Mouse (Mus musculus): ENCODE measurements around the gene Zrsr2. TPM values are rescaled to one million over a fixed set of nuclear protein-coding genes. Genes with fewer than 3 reads are reported as not detected.

The Zrsr2 gene
- 22.4 TPM for polyA plus RNA-seq (2014; fragmentation: Illumina TruSeq; extraction: RNeasy Lipid Tissue Mini Kit (QIAGEN cat#74804); ENCODE audit: low read depth, low replicate concordance)

DNA sequence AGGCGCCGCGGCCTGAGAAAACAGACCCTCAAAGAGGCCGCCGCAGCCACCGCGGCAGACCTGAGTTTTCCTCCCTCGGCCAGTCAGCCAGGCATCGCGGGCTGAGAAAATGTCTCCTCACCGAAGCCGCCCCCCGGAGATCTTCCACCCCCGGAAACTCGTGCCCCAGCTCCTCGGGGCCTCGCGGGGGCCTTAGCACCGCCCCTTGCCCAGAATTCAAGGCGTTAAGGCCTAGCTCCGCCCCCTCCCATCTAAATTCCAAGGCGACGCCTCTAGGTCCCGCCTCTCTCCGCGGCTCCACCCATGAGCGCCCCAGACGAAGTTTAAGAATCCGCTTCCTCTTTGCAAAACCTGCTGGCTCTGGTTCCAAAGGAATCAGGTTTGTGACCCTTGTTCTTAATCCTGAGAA is at the start of gene Zrsr2:
Zrsr2 (minus strand) TSS at position 195 of the 409 bp plus-strand sequence.

DNA sequence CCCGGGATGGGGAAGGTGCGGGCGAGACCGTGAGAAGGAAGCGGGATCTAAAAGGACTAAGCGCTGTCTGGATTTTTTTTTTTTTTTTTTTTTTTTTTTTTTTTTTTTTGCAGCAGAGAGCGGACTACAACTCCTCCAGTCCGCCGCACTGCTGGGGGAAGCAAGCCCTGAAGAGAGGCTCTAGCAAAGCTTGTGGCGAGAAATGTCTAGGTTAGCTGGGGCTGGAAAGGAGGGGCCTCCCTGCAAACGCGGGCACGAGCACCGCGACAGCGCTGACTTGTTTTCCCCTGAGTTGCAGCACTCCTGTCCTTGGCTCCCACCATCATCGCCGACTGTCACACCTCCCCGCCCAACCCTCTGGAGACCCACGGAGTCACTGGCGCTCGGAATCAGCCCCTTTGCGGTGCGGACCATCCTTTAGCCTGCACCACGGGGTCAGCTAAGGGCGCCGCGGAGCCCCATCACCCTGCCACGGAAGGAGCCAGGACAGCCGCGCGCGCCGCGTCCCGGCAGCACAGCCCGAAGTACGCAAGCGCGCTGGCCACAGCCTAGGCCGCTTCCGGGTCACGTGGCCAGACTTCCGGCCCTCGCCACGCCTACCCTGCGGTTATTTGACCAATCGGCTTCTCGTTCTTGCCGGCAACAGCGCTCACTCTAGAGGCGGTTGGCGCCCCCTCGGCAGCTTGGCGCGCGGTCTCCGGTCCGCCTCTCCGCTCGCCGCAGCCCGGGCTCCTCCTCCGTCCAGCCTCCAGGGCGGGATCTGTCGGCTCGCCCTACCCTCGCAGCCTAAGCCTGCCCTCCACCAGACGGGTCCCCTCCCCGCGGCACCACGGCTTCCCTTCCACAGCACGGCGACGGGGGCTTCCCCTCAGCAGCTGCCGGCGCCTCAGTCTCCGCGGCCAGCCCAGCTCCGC is 49.9 kb downstream of the Zrsr2 start, which contains the start of gene Ap1s2:
Ap1s2 (plus strand) TSS at position 681 of the 914 bp plus-strand sequence.

Other genes with a start within 250 kb of the Zrsr2 start
- gene Rnf138rt1, start 197.3 kb downstream of the Zrsr2 start, polyA plus RNA-seq (2014; fragmentation: Illumina TruSeq; extraction: RNeasy Lipid Tissue Mini Kit (QIAGEN cat#74804); ENCODE audit: low read depth, low replicate concordance) = 0.53 TPM
- 1,032 TPM for gene Ap1s2, start 49.6 kb downstream of the Zrsr2 start, polyA plus RNA-seq (2014; fragmentation: Illumina TruSeq; extraction: RNeasy Lipid Tissue Mini Kit (QIAGEN cat#74804); ENCODE audit: low read depth, low replicate concordance)
- gene Car5b, start 69.3 kb upstream of the Zrsr2 start, polyA plus RNA-seq (2014; fragmentation: Illumina TruSeq; extraction: RNeasy Lipid Tissue Mini Kit (QIAGEN cat#74804); ENCODE audit: low read depth, low replicate concordance) = 98.1 TPM
- 2.9 TPM for gene Siah1b, start 117.8 kb upstream of the Zrsr2 start, polyA plus RNA-seq (2014; fragmentation: Illumina TruSeq; extraction: RNeasy Lipid Tissue Mini Kit (QIAGEN cat#74804); ENCODE audit: low read depth, low replicate concordance)
- 1.3 TPM for gene Cltrn, start 130.2 kb upstream of the Zrsr2 start, polyA plus RNA-seq (2014; fragmentation: Illumina TruSeq; extraction: RNeasy Lipid Tissue Mini Kit (QIAGEN cat#74804); ENCODE audit: low read depth, low replicate concordance)
- 3.0 TPM for gene Ace2, start 180.7 kb upstream of the Zrsr2 start, polyA plus RNA-seq (2014; fragmentation: Illumina TruSeq; extraction: RNeasy Lipid Tissue Mini Kit (QIAGEN cat#74804); ENCODE audit: low read depth, low replicate concordance)

Data from adipose tissue, adult 10 weeks (tissue).